Mouse (Mus musculus) ES-E14 (cell line): Measurements from ENCODE around the gene Adcy5.

ENCODE experiments used
- CHD2 ChIP-seq: IDR thresholded peaks from 2 replicates; pipeline ENCODE4 v1.6.1; 2014; ENCODE audit warnings: mild to moderate bottlenecking, low read depth, low read length, inconsistent platforms
- HCFC1 ChIP-seq: IDR thresholded peaks from 2 replicates; pipeline ENCODE4 v1.6.1; 2012; ENCODE audit warnings: low read length, inconsistent platforms, borderline replicate concordance; ENCODE audit not compliant: insufficient read depth
- MAFK ChIP-seq: IDR thresholded peaks from 2 replicates; pipeline ENCODE4 v1.6.1; 2014; ENCODE audit warnings: mild to moderate bottlenecking, low read depth, low read length, inconsistent platforms; ENCODE audit not compliant: insufficient read depth
- ZC3H11A ChIP-seq: IDR thresholded peaks from 2 replicates; pipeline ENCODE4 v1.6.1; 2012; ENCODE audit warnings: low read depth, mild to moderate bottlenecking, inconsistent platforms, low read length, borderline replicate concordance
- ZNF384 ChIP-seq: IDR thresholded peaks from 2 replicates; pipeline ENCODE4 v1.6.1; 2012; ENCODE audit warnings: low read depth, low read length, inconsistent platforms

- TF ChIP-seq ZC3H11A: no peak
- no peak for TF ChIP-seq CHD2
- no peak for TF ChIP-seq HCFC1
- TF ChIP-seq MAFK: no peak
- no peak for TF ChIP-seq ZNF384
These were observed 150.5 kb downstream of the Adcy5 start for GRCm38 (mm10) chr16:35305226-35305625.
